Mouse (Mus musculus): ENCODE results near the gene Prrc2b. TPM values are rescaled to one million over a fixed set of nuclear protein-coding genes. Genes with fewer than 3 reads are reported as not detected.

Gene Prrc2b
- polyA plus RNA-seq (2015; fragmentation: Nextera tagmentation; extraction: Ambion mirVana) = 22.5 and 33.6 TPM in 2 replicates

DNA sequence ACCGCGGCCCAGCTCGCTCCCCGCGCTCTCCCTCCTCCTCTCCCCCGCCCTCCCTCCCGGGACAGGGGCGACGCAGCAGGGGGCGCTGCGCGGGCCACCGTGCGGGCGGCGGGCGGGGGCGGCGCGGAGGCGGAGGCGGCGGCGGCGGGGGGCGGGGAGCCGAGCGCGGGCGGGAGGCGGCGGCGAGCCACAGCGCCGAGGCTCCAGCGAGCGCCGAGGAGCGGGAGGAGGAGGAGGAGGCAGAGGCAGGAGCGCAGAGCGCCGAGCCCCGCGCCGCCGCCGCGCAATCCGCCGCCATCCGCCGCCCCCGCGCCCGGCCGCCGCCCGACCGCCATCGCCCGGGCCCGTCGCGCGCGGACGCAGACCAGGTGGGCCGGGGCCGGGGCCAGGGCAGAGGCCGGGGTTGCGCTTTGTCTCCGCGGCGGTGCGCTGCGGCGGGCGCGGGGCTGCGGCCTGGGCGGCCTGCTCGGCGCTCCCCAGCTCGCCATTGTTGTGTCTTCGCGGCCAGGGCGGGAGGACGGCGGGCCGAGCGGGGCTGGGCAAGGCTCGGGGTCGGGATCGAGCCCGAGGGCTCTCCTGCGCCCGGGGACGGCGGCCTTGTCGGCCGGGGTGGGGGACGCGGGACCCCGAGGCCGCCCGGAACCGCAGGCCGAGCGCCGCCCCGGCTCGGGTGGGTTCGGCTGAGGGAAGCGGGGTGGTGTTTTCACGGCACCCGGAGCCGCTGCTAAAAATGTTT, at the start of gene Prrc2b:
Gene Prrc2b (plus strand): TSS at position 159 of the 736 bp plus-strand sequence.
- DNase-seq (ENCODE audit: low spot score) = peak; percentile 83

DNA sequence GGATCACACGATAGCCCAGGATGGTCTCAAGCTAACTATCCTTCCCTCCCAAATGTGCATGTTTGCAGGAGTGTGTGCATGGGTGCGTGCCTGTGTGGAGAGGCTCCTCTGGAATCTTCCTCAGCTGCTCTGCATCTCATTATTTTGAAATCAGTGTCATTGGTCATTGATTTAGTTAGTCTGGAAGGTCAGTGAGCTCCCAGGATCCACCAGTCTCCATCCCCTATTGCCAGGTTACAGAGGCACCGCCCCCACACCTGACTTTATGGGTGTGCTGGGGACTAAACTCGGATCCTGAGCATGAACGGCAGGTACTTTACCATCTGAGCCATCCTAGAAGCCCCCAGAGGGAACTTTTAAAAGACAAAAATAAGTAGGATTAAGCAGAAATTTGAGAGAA, 47.9 kb upstream of the Prrc2b start:
- no peak for DNase-seq (ENCODE audit: low spot score)

DNA sequence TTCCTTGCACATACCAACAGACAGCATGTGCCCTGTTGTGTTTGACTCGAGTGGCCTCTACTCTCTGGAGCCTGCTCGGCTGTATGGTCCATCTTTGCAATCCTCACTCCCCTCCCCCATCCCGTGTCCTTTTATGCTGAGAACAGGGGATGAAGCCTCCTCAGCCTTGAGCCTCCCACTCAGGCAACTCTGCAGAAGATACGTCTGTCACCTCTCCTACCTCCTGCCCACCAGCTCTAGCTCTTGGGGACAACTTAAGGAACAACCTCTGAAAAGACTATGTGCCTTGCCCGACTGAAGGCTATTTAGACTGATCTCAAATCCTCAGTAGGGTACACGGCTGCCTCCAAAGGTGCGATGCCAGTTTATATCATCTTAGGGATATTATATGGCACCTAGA, 47.3 kb upstream of the Prrc2b start:
- no peak for DNase-seq (ENCODE audit: low spot score)

DNA sequence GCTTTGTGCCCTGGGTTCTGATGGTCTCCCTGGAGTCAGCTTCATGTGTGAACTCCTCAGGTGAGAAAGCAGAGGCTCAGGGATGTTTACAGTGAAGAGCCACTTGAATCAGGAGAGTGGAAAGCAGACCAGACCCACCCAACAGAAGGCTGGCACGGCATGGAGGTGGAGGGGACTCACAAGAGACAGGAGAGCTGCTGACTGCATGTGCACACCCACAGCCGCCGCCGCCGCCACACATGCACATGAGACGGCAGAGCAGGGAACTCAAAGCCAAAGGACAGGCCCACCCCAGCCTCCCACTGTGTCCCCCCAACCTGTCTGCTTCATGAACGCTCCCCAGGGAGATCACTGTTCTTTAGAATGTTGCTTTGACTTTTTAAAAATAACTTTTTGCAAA, 46.8 kb upstream of the Prrc2b start:
- DNase-seq (ENCODE audit: low spot score) = no peak

DNA sequence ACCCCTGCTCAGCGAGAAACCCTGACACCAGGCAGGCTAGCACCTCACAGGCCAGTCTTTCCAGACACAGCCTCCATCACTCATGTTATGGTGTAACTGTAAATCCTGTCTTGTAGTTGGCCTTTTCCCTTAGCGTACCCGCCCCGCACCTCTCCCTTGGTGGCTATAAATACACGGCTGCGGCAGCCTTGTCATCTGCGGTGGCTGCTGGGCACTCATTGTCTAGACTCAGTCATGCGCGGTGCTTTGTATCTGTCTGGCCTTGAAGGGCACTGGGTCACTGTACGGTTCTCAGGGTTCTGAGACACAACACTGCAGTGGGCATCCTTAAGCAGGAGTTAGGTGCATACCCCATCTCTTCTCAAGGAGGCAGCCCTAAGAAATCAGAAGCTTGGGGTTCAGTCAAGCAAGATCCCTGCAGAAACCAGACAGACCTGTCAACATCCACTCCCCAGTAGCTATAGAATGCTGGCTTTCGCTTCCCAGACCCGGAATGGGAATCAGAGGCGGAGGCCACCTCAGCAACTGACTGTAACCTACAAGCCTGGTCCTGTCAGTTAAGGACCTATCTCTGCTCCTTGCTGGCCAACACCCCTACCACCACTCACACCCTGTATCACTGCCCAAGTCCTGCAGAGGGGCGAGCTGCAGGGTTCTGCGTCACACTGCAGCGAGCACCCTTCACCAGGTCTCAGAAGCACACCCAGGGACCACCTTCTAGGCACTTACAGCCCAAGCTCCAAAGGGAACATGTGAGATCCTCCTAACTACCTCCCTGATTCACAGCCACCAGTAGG, 45.6 kb upstream of the Prrc2b start:
- DNase-seq (ENCODE audit: low spot score) = no peak

DNA sequence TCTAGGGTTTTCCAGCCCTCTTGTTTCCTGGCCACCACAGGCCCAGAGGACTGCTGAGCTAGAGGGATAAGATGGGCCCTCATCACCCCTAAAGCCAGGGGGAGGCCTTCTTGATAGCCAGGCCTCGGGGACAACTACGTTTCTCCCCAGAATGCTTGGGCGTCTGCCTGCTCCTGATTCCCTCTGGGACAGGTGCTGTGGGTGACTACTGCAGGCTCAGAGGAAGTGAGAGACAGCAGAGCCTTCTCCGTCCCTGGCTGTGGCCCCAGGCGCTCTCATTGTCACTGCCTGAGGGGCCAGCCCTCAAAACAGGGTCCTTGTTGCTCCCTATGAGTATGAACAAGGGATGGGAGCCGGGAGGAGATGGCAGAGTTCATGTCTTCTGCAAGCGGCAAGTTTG, 45.0 kb upstream of the Prrc2b start:
- DNase-seq (ENCODE audit: low spot score) = no peak

DNA sequence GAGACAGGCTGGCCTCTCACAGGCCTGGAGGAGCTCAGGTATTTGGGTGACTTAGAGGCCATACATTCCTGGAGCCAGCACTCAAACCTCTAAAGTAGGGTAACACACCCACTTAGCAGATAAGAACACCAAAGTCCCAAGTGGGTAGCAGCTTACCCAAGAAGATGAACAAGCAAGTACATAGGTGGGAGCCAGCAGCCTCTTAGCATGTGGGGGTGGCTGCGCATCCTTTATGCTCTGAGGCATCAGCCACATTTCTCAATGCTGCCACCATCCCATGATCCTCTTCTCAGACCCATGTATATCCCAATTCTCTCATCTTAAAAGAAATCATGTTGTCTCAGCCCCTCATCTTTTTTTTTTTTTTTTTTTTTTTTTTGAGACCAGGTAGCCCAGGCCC, 39.6 kb upstream of the Prrc2b start:
- DNase-seq (ENCODE audit: low spot score) = no peak

DNA sequence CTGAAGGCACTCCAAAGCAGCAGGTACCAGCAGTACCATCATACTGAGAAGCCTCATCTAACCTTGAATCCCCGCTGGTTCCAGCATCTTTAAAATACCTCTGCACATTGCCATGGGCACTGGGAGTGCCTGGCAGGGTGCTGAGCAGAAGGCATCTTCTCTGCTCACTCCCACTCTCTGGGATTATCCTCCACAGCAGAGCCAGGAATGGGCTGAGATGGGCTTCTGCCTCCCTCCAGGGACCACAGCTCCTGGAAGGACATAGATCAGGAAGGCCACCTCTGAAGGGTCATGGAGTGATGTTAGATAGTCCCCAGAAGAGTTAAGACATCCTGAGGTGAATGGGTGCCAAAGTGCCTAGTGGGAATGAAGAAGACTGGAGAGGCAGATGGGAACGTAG, 38.3 kb upstream of the Prrc2b start:
- no peak for DNase-seq (ENCODE audit: low spot score)

DNA sequence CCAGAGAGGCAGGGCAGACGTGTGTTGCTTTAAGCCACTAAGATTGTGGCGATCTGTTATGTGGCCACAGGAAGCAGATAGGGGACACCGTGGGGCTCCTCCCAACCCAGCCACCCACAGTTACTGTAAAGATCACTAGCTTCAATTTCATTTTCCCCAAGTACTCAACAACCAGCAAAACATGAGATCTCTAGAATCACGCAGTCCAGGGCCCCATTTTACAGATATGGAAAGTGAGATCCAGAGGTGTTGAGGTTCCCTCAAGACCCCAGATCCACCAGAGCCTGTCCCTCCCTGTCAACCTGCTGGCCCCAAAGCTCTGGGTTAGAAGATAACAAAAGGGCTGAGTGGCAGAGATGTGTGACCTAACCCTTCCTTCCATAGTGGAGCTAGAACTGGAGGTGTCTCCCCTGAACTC, 35.0 kb upstream of the Prrc2b start:
- no peak for DNase-seq (ENCODE audit: low spot score)

DNA sequence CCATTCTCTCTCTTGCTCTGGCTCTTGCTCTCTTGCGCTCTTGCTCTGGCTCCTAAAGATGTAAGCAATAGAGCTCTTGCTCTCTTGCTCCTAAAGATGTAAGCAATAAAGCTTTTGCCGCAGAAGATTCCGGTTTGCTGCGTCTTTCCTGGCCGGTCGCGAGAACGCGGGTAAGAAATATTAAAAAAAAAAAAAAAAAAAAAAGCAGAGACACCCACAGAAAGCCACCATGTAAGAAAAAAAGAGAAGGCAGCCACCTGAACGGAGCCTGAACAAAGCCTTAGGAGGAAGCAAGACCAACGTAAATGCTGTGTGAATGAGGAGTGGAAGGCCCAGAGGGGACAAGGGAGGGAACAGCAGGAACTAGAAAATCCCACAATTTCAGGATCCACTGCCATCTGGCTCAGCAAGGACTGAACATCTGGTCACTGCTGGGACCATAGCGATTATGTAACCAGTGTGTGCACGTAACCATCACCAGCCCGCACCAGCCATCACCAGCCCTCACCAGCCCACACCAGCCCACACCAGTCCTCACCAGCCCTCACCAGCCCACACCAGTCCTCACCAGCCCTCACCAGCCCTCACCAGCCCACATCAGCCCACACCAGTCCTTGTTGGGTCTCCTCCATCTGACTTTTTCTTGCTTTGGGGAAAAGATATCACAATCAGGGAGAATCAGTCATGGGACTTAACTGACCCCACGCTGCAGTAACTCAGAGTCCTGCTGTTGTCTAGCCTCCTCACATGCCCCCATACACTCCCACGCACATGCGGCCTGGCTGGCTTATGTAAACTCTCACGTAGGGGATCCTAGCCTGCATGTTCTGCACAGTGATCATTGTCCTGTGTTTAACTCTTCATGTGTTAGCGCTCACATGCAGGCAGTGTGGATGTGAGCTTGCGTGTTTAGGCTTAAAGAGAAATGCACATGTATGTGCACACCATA, 30.8 kb upstream of the Prrc2b start:
- DNase-seq (ENCODE audit: low spot score) = no peak

DNA sequence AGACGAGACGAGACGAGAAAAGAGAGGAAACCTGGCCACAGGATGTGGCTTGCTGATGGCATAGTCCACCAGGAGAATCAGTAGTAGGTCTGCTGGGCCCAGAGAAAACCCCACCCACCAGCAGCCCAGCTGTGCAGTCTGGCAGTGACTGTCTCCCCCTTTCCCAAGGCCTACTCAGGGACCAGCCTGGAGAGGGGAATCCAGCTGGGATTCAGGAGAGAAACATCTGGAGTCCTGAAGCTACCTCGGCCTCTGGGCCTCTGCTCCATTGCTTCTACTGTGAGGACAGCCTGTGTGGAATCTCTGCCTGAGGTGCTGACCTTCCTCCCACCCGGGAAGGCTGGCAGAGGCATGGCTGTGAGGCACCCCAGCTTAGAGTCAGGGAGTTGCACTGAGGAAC, 29.7 kb upstream of the Prrc2b start:
- peak; percentile 64 for DNase-seq (ENCODE audit: low spot score)

DNA sequence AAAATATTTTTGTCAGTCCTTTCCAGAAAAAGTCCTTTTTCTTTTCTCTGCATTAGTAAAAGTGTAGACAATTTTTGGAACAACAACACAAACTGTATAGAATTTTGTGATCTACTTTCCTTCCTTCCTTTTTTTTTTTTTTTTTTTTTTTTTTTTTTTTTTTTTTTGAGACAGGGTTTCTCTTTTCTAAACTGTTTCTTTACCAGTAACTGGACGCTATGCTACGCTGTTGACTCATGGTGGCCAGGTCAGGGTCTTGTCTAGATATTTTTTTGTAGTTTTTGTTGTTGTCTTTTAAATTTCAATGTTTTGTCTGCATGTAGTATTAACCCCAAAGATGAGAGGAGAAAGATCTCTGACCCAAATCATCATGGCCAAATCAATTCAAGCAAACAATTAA, 29.1 kb upstream of the Prrc2b start:
- no peak for DNase-seq (ENCODE audit: low spot score)

DNA sequence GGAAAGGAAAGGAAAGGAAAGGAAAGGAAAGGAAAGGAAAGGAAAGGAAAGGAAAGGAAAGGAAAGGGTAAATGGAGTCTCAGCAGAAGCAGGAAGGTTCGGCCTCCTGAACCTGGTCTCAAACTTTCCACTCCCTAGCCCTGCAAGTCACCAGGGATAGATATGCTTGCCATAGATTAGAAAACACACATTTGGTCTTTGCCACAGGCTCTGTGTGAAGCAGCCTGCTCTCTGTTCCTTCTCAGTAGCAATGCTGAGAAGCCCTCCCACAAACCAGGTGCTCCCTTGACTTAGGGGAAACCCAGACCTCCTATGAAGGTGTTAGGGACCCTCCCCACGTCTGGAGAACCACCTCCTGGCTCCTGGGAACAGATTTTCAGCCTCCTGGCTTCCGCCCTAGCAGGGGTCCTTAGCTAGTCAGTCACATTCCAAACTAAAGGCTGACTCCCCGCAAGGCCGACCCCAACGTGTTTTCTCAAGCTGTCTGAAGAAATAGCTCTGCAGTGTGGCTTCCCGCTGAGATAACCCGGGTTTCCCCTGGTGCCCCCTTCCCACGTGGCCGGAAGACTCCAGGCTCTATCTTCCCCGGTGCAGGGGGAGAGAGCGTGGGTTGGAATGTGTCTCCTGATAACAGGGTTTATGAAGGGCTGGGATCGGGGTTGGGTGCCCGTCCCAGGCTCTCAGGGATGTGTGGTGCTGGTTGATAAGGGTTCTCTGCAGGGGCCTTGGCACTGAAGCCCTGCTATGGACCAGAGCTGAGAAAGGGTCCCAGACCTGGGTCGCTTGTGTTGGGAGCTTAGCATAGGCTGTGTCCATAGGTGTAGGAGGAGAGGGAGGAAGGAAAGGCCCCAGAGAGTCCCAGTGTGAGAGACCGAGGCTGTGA, 23.0 kb upstream of the Prrc2b start:
- DNase-seq (ENCODE audit: low spot score) = peak; percentile 23

DNA sequence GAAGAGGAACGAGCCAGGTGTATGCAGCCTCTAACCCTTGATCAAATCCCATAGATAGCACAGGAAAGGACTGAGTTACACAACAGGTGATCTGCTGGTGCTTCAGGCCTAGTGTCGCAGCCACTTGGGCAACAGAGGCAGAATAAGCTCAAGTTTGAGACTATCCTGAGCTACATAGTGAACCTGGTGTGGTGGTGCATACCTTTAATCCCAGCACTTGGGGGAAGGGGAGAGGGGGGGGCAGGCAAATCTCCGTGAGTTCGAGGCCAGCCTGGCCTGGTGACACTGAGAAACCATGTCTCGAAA, 22.4 kb upstream of the Prrc2b start:
- no peak for DNase-seq (ENCODE audit: low spot score)

DNA sequence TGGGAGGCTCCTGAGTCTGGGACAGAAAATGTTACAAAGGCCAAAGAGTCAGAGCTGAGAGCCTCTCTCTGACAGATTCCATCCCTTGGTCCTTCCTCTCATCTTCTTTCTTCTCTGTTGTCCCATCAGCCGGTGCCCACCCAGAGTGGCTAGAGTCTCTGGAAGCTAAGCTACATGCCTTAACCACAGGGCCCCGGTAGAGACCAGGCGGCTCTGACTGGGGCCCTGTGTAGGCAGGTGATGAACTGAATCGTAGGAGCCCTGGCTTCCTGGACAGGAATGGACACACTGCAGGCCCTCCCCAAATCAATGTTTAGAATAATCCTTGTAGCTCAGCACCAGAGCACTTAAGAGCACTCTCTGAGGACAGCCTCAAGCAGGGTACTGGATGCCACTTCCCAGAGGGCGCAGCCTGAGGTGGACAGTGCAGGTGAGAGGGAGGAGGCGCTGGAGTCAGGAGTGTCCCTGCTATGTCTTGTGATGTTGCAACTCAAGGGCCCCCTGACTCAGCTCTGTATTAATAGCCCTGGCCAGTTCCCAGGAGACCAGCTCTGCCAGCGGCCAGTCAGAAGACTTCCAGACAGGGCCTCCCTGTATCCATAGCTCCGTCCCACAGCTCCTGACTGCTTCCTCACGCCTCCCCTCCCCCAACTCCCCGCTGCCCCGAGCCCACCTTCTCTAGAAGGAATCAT, 21.4 kb upstream of the Prrc2b start:
- no peak for DNase-seq (ENCODE audit: low spot score)

DNA sequence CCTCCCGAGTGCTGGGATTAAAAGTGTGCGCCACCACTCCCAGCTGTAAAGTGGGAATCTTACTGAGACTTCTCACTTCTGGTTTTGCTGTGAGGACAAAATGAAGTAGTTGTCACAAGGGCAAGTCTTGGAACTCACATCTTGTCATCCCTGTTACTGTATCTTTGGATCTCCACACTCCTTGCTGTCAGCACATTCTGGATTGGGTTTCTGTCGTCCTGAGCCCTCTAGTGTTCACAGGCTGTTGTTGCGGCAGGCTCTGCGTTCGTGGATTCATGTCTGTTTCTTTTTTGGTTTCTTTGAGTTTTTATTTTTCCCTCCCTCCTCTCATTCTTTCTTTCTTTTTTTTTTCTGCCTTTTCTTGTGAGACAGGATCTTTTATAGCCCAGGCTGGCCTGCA, 20.4 kb upstream of the Prrc2b start:
- peak; percentile 69 for DNase-seq (ENCODE audit: low spot score)

DNA sequence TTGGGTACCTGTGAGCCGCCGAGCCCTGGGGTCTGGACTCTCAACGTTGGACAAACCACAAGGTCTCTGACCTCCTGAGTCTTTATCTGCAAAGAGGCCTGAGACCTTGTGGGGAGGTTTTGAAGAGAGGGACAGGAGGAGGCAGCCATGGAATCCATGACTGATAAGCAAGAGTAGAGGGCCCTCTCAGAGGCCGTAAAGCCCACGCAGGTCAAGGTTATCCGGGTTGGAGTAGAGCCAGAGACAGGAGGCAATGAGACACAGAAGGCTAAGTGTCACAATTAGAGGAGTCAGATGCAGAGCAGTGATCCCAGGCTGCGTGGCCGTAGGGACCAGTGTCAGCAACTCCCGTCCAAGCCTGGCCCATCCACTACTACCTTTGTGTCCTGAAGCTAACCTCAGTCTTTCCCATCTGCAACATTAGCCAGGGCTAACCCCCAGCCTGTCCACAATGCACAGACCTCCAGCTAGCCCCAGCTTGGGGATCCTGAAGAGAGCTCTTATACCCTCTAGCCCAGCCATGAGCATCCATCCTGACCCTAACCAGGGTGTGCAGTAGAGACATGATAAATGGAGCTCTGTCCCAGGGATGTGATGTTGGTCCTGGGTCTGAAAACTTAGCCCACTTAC, 19.6 kb upstream of the Prrc2b start:
- no peak for DNase-seq (ENCODE audit: low spot score)

DNA sequence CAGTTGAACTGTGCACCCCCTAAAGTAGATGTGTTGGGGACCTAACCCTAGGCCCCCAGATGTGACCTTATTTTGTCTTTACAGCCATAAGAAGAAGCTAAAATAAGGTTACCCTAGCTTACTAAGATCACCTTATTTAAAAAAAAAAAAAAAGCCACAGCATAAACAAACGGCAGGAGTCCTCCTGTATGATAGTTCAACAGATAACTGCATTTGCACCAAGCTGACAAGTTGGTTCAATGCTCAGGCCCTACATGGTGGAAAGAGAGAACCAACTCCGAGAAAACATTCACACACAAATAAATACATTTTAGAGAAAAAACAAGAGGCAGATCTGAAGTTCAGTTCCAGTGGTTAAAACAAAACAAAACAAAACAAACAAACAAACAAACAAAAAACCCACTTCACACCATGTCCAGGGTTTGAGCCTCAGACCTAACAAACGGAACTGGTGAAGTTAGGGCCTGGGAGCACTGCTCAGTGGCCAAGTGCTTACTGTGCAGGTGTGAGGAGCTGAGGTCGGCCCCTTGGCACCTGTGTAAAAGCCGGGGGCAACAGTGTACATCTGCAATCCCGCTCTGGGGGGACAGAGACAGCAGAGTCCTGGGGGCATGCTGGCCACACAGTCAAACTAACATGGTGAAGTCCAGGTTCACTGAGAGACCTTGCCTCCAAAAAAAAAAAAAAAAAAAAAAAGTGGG, 18.9 kb upstream of the Prrc2b start:
- DNase-seq (ENCODE audit: low spot score) = no peak

DNA sequence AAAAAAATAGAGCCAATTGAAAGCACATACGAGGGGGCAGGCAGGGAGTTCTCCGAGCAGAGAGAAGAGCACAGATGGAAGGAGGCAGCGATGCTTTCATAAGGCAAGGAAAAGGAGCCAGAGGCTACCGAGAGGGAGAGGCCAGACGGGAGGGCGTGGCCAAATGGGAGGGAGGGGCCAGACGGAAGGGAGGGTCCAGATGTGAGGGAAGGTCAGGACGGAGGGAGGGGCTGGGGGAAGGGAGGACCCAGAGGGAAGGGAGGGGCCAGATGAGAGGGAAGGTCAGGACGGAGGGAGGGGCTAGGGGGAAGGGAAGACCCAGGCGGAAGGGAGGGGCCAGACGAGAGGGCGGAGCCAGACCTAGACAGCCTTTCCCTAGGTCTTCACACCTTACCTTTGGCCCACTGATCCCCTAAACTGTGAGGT, 18.3 kb upstream of the Prrc2b start:
- DNase-seq (ENCODE audit: low spot score) = peak; percentile 51
